Mouse (Mus musculus): ENCODE measurements at regions not wholly inside any gene's neighbourhood (a gene's known extent, or its start where the extent isn't known, plus 50 kb on each side); places are given as distances from the start of the nearest gene placed in this dataset.
"Not testable (repeated sequence)": the region's sequence is repeated elsewhere in the genome, so short reads cannot be mapped to it uniquely, and the experiment has no call there.

GRCm38 (mm10) chr15:8767624-8768571 lies 57.3 kb upstream of the Slc1a3 start:
- no peak for DNase-seq (ENCODE audit: low spot score in 2 of 2)

DNA sequence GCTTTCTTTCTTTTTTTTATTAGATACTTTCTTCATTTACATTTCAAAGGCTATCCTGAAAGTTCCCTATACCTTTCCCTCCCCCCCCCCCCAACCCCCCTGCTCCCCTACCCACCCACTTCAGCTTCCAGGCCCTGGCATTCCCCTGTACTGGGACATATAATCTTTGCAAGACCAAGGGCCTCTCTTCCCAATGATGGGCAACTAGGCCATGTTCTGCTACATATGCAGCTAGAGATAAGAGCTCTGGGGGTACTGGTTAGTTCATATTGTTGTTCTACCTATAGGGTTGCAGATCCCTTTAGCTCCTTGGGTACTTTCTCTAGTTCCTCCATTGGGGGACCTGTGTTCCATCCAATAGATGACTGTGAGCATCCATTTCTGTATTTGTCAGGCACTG lies 55.6 kb upstream of the Slc1a3 start:
- DNase-seq (ENCODE audit: low spot score in 2 of 2), result not testable (repeated sequence)

GRCm38 (mm10) chr15:8761741-8762271 lies 51.2 kb upstream of the Slc1a3 start:
- DNase-seq (ENCODE audit: low spot score in 2 of 2), result peak in 1 of 2 experiments; percentile 15

- DNase-seq (ENCODE audit: low spot score in 2 of 2), result no peak
These were observed 50.6 kb upstream of the Slc1a3 start for GRCm38 (mm10) chr15:8761132-8761531.
